12 mouse cellular contexts compared by ENCODE assay signal in the genomic region with DNA sequence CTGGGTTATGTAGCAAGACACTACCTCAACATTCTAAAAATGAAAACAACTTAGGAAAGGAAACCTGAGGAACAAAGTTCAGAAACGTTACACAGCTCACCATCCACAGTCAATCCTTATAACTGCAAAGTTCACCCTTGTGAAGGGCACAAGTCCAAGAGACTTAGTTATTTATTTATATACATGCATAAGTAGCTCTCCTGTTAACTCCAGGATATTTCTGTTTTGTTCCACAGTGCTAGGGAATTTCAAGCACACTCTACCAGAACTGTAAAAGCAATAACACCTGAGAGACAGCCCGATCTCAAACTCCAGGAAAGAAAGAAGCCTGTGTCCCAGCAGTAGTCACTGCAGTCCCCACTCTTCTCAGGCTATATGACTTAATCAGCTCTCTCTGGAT. TPM values are rescaled to one million over a fixed set of nuclear protein-coding genes. Genes with fewer than 3 reads are reported as not detected.
A peak's percentile ranks its signal among the peaks of the same experiment; 100 is the strongest.
DNase-seq lines count a peak whose midpoint lies in the region; ATAC-seq and TF ChIP-seq lines count a peak whose summit lies in the region.
"Had no signal": no experiment of that assay in that cellular context is flagged by ENCODE, and none has a peak within 500 bp of the region (broad histone marks: within the 10 kb centered on the region; RNA-seq: fewer than 3 reads in every experiment).

No protein-coding gene starts in this region.

- no peaks in the 10 kb centered on the region for H3K9me3 ChIP-seq in heart, embryonic 13.5 days
- H3K9me3 ChIP-seq in limb, embryonic 12.5 days = no peaks in the 10 kb centered on the region
- no peaks in the 10 kb centered on the region for H3K9me3 ChIP-seq in limb, embryonic 10.5 days (replicated peaks)
- no peaks in the 10 kb centered on the region for H3K9me3 ChIP-seq in hindbrain, embryonic 16.5 days (ENCODE audit: control insufficient read depth, low read length)
- no peaks in the 10 kb centered on the region for H3K9me3 ChIP-seq in kidney, postnatal 0 days (replicated peaks; ENCODE audit: low read length)

- H3K27me3 ChIP-seq in heart, embryonic 13.5 days (replicated peaks) = no peaks in the 10 kb centered on the region
- H3K27me3 ChIP-seq in limb, embryonic 12.5 days = no peaks in the 10 kb centered on the region
- H3K27me3 ChIP-seq in limb, embryonic 10.5 days (ENCODE audit: low read depth, poor library complexity, severe bottlenecking) = no peaks in the 10 kb centered on the region
- H3K27me3 ChIP-seq in hindbrain, embryonic 16.5 days (replicated peaks; ENCODE audit: control insufficient read depth, insufficient read depth, low read length) = no peaks in the 10 kb centered on the region
- H3K27me3 ChIP-seq in kidney, postnatal 0 days (ENCODE audit: insufficient read depth, low read length) = no peaks in the 10 kb centered on the region

- no peak for TF ChIP-seq CTCF in kidney, postnatal 0 days (IDR thresholded peaks at IDR 0.05; ENCODE audit: low read depth)

- H3K36me3 ChIP-seq in heart, embryonic 13.5 days = no peaks in the 10 kb centered on the region
- no peaks in the 10 kb centered on the region for H3K36me3 ChIP-seq in limb, embryonic 12.5 days
- no peaks in the 10 kb centered on the region for H3K36me3 ChIP-seq in limb, embryonic 10.5 days
- H3K36me3 ChIP-seq in hindbrain, embryonic 16.5 days (ENCODE audit: control insufficient read depth, insufficient read depth, low read length) = no peaks in the 10 kb centered on the region
- H3K36me3 ChIP-seq in kidney, postnatal 0 days (ENCODE audit: insufficient read depth, low read length) = no peaks in the 10 kb centered on the region

- peaks cover 62% of the 10 kb centered on the region for H3K4me1 ChIP-seq in heart, embryonic 13.5 days
- H3K4me1 ChIP-seq in limb, embryonic 12.5 days (replicated peaks) = peaks cover 50% of the 10 kb centered on the region
- H3K4me1 ChIP-seq in limb, embryonic 10.5 days = peaks cover 17% of the 10 kb centered on the region
- H3K4me1 ChIP-seq in hindbrain, embryonic 16.5 days (ENCODE audit: control insufficient read depth, insufficient read depth, low read depth, low read length) = peaks cover 34% of the 10 kb centered on the region
- peaks cover 35% of the 10 kb centered on the region; the same call in 1 of the 2 replicates for H3K4me1 ChIP-seq in kidney, postnatal 0 days (replicated peaks; ENCODE audit: insufficient read depth, low read length)

- peak overlapping the region; percentile 51 for H3K27ac ChIP-seq in heart, embryonic 13.5 days (replicated peaks)
- 0 out of 2 replicates have a peak overlapping the region, but pooled peaks have one; percentile 24 for H3K27ac ChIP-seq in limb, embryonic 12.5 days
- no peak overlapping the region for H3K27ac ChIP-seq in limb, embryonic 10.5 days
- peak overlapping the region; percentile 1; the same call in 1 of the 2 replicates for H3K27ac ChIP-seq in hindbrain, embryonic 16.5 days (ENCODE audit: low read depth, low read length)
- H3K27ac ChIP-seq in kidney, postnatal 0 days = peak overlapping the region; percentile 81

- H3K4me3 ChIP-seq in heart, embryonic 13.5 days = no peak overlapping the region
- no peak overlapping the region for H3K4me3 ChIP-seq in limb, embryonic 12.5 days (replicated peaks)
- H3K4me3 ChIP-seq in limb, embryonic 10.5 days = no peak overlapping the region
- no peak overlapping the region for H3K4me3 ChIP-seq in hindbrain, embryonic 16.5 days (ENCODE audit: low read length)
- no peak overlapping the region for H3K4me3 ChIP-seq in kidney, postnatal 0 days (replicated peaks; ENCODE audit: low read depth, low read length)
- H3K4me3 ChIP-seq: myocyte had no signal

- no peak overlapping the region for H3K4me2 ChIP-seq in heart, embryonic 13.5 days
- no peak overlapping the region for H3K4me2 ChIP-seq in limb, embryonic 12.5 days
- H3K4me2 ChIP-seq in hindbrain, embryonic 16.5 days (ENCODE audit: low read length) = no peak overlapping the region
- no peak overlapping the region for H3K4me2 ChIP-seq in kidney, postnatal 0 days (ENCODE audit: low read length)

- 0 out of 2 replicates have a peak overlapping the region, but pooled peaks have one; percentile 47 for H3K9ac ChIP-seq in heart, embryonic 13.5 days
- H3K9ac ChIP-seq in limb, embryonic 12.5 days (replicated peaks) = no peak overlapping the region
- no peak overlapping the region for H3K9ac ChIP-seq in hindbrain, embryonic 16.5 days (ENCODE audit: low read depth, low read length)
- H3K9ac ChIP-seq in kidney, postnatal 0 days (ENCODE audit: low read depth, low read length) = no peak overlapping the region

- DNase-seq in heart, adult 11 months = no peak
- DNase-seq in limb, embryonic 10.5 days (ENCODE audit: low spot score) = no peak
- no peak for DNase-seq in kidney, postnatal 0 days (ENCODE audit: low spot score)
- no peak for DNase-seq in thymus, postnatal 0 days (ENCODE audit: low spot score)
- DNase-seq in right cerebral cortex, postnatal 25 days = no peak
- DNase-seq: adrenal gland, postnatal 36 days; cerebellum, adult 11 months; thymus, adult 18-20 months had no signal

- 47% methylated on average over 2 of the region's 2 CpGs for WGBS in heart, embryonic 13.5 days
- 69% methylated on average over 2 of the region's 2 CpGs for WGBS in limb, embryonic 12.5 days
- WGBS in limb, embryonic 10.5 days = 92% methylated on average over 2 of the region's 2 CpGs
- WGBS in hindbrain, embryonic 16.5 days = 84% methylated on average over 2 of the region's 2 CpGs
- 57% methylated on average over 2 of the region's 2 CpGs for WGBS in kidney, postnatal 0 days

- no peak for ATAC-seq in heart, embryonic 13.5 days (ENCODE audit: extremely low read depth, insufficient number of reproducible peaks, low FRiP score, low TSS enrichment)
- no peak for ATAC-seq in limb, embryonic 12.5 days (ENCODE audit: insufficient number of reproducible peaks, insufficient read depth, low FRiP score, low TSS enrichment, low read depth)
- ATAC-seq in hindbrain, embryonic 16.5 days = no peak
- ATAC-seq in kidney, postnatal 0 days (replicated peaks; ENCODE audit: low FRiP score, low read depth) = no peak

RNA-seq across cellular contexts. Expression of a gene that starts 31.3 kb away (rescaled TPM):
- 27.5 and 28.7 TPM in 2 replicates for polyA plus RNA-seq in heart, embryonic 13.5 days (2015; fragmentation: Nextera tagmentation; extraction: Ambion mirVana)
- polyA plus RNA-seq in limb, embryonic 12.5 days (2016; fragmentation: Nextera tagmentation; extraction: Ambion mirVana) = 21.6 and 24.3 TPM in 2 replicates
- 12.6 and 18.9 TPM in 2 replicates for polyA plus RNA-seq in limb, embryonic 10.5 days (2016; fragmentation: Nextera tagmentation; extraction: Ambion mirVana)
- polyA plus RNA-seq in hindbrain, embryonic 16.5 days (2015; fragmentation: Nextera tagmentation; extraction: Ambion mirVana) = 69.2 and 79.3 TPM in 2 replicates
- 27.9 and 29.9 TPM in 2 replicates for polyA plus RNA-seq in kidney, postnatal 0 days (2015; fragmentation: Nextera tagmentation; extraction: Ambion mirVana)
- 12.7 and 17.6 TPM in 2 replicates for polyA plus RNA-seq in thymus, postnatal 0 days (2015; fragmentation: Nextera tagmentation; extraction: Ambion mirVana)

RNA-seq across cellular contexts. Expression of a gene that starts 31.7 kb away (rescaled TPM):
- 2.4 TPM in 2 replicates for polyA plus RNA-seq in heart, embryonic 13.5 days (2015; fragmentation: Nextera tagmentation; extraction: Ambion mirVana)
- polyA plus RNA-seq in limb, embryonic 12.5 days (2016; fragmentation: Nextera tagmentation; extraction: Ambion mirVana) = 2.1 and 2.9 TPM in 2 replicates
- polyA plus RNA-seq in limb, embryonic 10.5 days (2016; fragmentation: Nextera tagmentation; extraction: Ambion mirVana) = 1.0 and 1.1 TPM in 2 replicates
- 6.0 and 7.8 TPM in 2 replicates for polyA plus RNA-seq in hindbrain, embryonic 16.5 days (2015; fragmentation: Nextera tagmentation; extraction: Ambion mirVana)
- 2.1 and 2.2 TPM in 2 replicates for polyA plus RNA-seq in kidney, postnatal 0 days (2015; fragmentation: Nextera tagmentation; extraction: Ambion mirVana)
- polyA plus RNA-seq in thymus, postnatal 0 days (2015; fragmentation: Nextera tagmentation; extraction: Ambion mirVana) = 3.6 and 4.5 TPM in 2 replicates
